ENCODE assay signal across 8 mouse cellular contexts in the genomic region with DNA sequence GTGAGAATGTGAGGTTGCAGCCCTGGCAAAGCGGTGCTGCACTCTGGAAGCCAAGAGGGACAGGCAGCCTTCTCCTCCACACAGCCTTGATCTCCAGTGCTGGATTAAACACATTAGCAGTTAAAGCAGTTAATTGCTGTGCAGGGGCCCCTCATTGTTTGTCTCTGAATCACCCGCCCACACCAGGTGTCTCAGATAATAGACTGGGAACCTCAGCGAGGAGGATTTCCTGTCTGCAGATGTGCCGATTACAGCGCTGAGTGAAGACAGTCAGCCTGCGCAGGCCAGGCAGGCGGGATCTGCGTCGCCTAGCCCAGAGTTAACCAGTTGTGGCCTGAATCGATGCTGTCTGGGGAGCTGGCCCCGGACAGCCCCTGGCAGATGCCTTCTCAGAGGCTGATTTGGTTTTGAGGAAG. TPM values are rescaled to one million over a fixed set of nuclear protein-coding genes. Genes with fewer than 3 reads are reported as not detected.
DNase-seq lines count a peak whose midpoint lies in the region; ATAC-seq and TF ChIP-seq lines count a peak whose summit lies in the region.

No protein-coding gene starts in this region.

- peak overlapping the region; percentile 29 for H3K27ac ChIP-seq in kidney, embryonic 16.5 days (ENCODE audit: low read length)
- H3K27ac ChIP-seq in heart, embryonic 11.5 days (ENCODE audit: low read depth, low read length), result 0 out of 2 replicates have a peak overlapping the region, but pooled peaks have one; percentile 15
- peak overlapping the region; percentile 15; the same call in 1 of the 2 replicates for H3K27ac ChIP-seq in limb, embryonic 10.5 days
- H3K27ac ChIP-seq in midbrain, embryonic 12.5 days (replicated peaks), result peak overlapping the region; percentile 67
- peak overlapping the region; percentile 93 for H3K27ac ChIP-seq in thymus, adult 2 months (ENCODE audit: control insufficient read depth, insufficient read depth, low read length)

- peak; percentile 64 for ATAC-seq in kidney, embryonic 16.5 days (ENCODE audit: low FRiP score, low TSS enrichment)
- peak; percentile 55 for ATAC-seq in heart, embryonic 11.5 days (replicated peaks; ENCODE audit: insufficient number of reproducible peaks, low FRiP score, low TSS enrichment)
- peak; percentile 78 for ATAC-seq in midbrain, embryonic 12.5 days (ENCODE audit: low FRiP score, low read depth)

- no peak for DNase-seq in kidney, postnatal 36 days
- DNase-seq in brain, embryonic 14.5 days (ENCODE audit: low read depth), result peak; percentile 74
- peak; percentile 57 for DNase-seq in limb, embryonic 10.5 days (ENCODE audit: low spot score)
- peak; percentile 81 for DNase-seq in thymus, adult 2 months
- no peak for DNase-seq in cerebellum, postnatal 4 days (ENCODE audit: low spot score in 2 of 2)

- no peaks in the 10 kb centered on the region for H3K9me3 ChIP-seq in kidney, embryonic 16.5 days (ENCODE audit: low read length)
- no peaks in the 10 kb centered on the region for H3K9me3 ChIP-seq in heart, embryonic 11.5 days (replicated peaks; ENCODE audit: control insufficient read depth, low read length)
- no peaks in the 10 kb centered on the region for H3K9me3 ChIP-seq in limb, embryonic 10.5 days (replicated peaks)
- H3K9me3 ChIP-seq in midbrain, embryonic 12.5 days, result no peaks in the 10 kb centered on the region

- H3K4me2 ChIP-seq in kidney, embryonic 16.5 days (replicated peaks; ENCODE audit: low read depth, low read length), result peak overlapping the region; percentile 33
- H3K4me2 ChIP-seq in heart, embryonic 11.5 days, result peak overlapping the region; percentile 58
- H3K4me2 ChIP-seq in midbrain, embryonic 12.5 days (replicated peaks), result peak overlapping the region; percentile 39

- no peaks in the 10 kb centered on the region; the same call in 1 of the 2 replicates for H3K27me3 ChIP-seq in kidney, embryonic 16.5 days (ENCODE audit: insufficient read depth, low read length)
- no peaks in the 10 kb centered on the region; the same call in 1 of the 2 replicates for H3K27me3 ChIP-seq in heart, embryonic 11.5 days (ENCODE audit: control insufficient read depth, insufficient read depth, low read length)
- peaks cover 21% of the 10 kb centered on the region for H3K27me3 ChIP-seq in limb, embryonic 10.5 days (ENCODE audit: low read depth, poor library complexity, severe bottlenecking)
- peaks cover 21% of the 10 kb centered on the region for H3K27me3 ChIP-seq in midbrain, embryonic 12.5 days
- no peaks in the 10 kb centered on the region for H3K27me3 ChIP-seq in thymus, adult 2 months (ENCODE audit: control insufficient read depth, insufficient read depth, low read length)

- H3K36me3 ChIP-seq in kidney, embryonic 16.5 days (ENCODE audit: insufficient read depth, low read length), result peaks cover 8% of the 10 kb centered on the region
- 0 out of 2 replicates have a peak, but pooled peaks cover 2% of the 10 kb centered on the region for H3K36me3 ChIP-seq in heart, embryonic 11.5 days (ENCODE audit: control insufficient read depth, insufficient read depth, low read length)
- H3K36me3 ChIP-seq in limb, embryonic 10.5 days, result peaks cover 27% of the 10 kb centered on the region
- peaks cover 8% of the 10 kb centered on the region; the same call in 1 of the 2 replicates for H3K36me3 ChIP-seq in midbrain, embryonic 12.5 days
- H3K36me3 ChIP-seq in thymus, adult 2 months (ENCODE audit: control insufficient read depth, insufficient read depth, low read length), result no peaks in the 10 kb centered on the region

- H3K4me3 ChIP-seq in kidney, embryonic 16.5 days (ENCODE audit: low read length), result no peak overlapping the region
- peak overlapping the region; percentile 16; the same call in 1 of the 2 replicates for H3K4me3 ChIP-seq in heart, embryonic 11.5 days (ENCODE audit: low read depth, low read length)
- no peak overlapping the region for H3K4me3 ChIP-seq in limb, embryonic 10.5 days
- no peak overlapping the region for H3K4me3 ChIP-seq in midbrain, embryonic 12.5 days
- H3K4me3 ChIP-seq in thymus, adult 2 months (ENCODE audit: control insufficient read depth, insufficient read depth, low read length), result peak overlapping the region; percentile 45

- H3K4me1 ChIP-seq in kidney, embryonic 16.5 days (ENCODE audit: insufficient read depth, low read length), result peaks cover 21% of the 10 kb centered on the region
- H3K4me1 ChIP-seq in heart, embryonic 11.5 days (ENCODE audit: control insufficient read depth, insufficient read depth, low read length), result peaks cover 20% of the 10 kb centered on the region
- peaks cover 33% of the 10 kb centered on the region for H3K4me1 ChIP-seq in limb, embryonic 10.5 days
- H3K4me1 ChIP-seq in midbrain, embryonic 12.5 days, result peaks cover 34% of the 10 kb centered on the region
- H3K4me1 ChIP-seq in thymus, adult 2 months (replicated peaks; ENCODE audit: control insufficient read depth, insufficient read depth, low read length), result peaks cover 79% of the 10 kb centered on the region

- peak; percentile 14; the same call in 1 of the 2 replicates for TF ChIP-seq POLR2A in brain, embryonic 14.5 days (IDR thresholded peaks at IDR 0.05; ENCODE audit: borderline replicate concordance, extremely low read depth, insufficient read depth, insufficient read length, poor library complexity, severe bottlenecking)
- TF ChIP-seq POLR2A in thymus, adult 2 months (IDR thresholded peaks at IDR 0.05; ENCODE audit: control insufficient read depth, extremely low read depth, insufficient read depth, low read length, poor library complexity), result peak; percentile 72

- WGBS in kidney, embryonic 16.5 days, result 6% methylated on average over 11 of the region's 11 CpGs
- WGBS in heart, embryonic 11.5 days (ENCODE audit: insufficient replicate concordance), result 4% methylated on average over 11 of the region's 11 CpGs
- WGBS in limb, embryonic 10.5 days, result 3% methylated on average over 11 of the region's 11 CpGs
- 1% methylated on average over 11 of the region's 11 CpGs for WGBS in midbrain, embryonic 12.5 days
- WGBS in thymus, adult 2 months, result 3% methylated on average over 11 of the region's 11 CpGs

- H3K9ac ChIP-seq in kidney, embryonic 16.5 days (replicated peaks; ENCODE audit: low read length), result 0 out of 2 replicates have a peak overlapping the region, but pooled peaks have one; percentile 11
- H3K9ac ChIP-seq in heart, embryonic 11.5 days (ENCODE audit: low read depth, low read length), result no peak overlapping the region
- peak overlapping the region; percentile 28 for H3K9ac ChIP-seq in midbrain, embryonic 12.5 days (replicated peaks)

- no peak for TF ChIP-seq CTCF in brain, embryonic 14.5 days (IDR thresholded peaks at IDR 0.05; ENCODE audit: borderline replicate concordance, extremely low read depth, insufficient read depth, insufficient read length)
- TF ChIP-seq CTCF in thymus, adult 2 months (IDR thresholded peaks at IDR 0.05; ENCODE audit: borderline replicate concordance, control insufficient read depth, extremely low read depth, insufficient read depth, low read length, poor library complexity), result no peak

RNA-seq across cellular contexts. Expression of a gene that starts 33.3 kb away (rescaled TPM):
- 119 and 127 TPM in 2 replicates for polyA plus RNA-seq in kidney, embryonic 16.5 days (2015; fragmentation: Nextera tagmentation; extraction: Ambion mirVana)
- 72.8 and 73.8 TPM in 2 replicates for polyA plus RNA-seq in brain, embryonic 14.5 days (2012; rRNA removed)
- polyA plus RNA-seq in heart, embryonic 11.5 days (2014; fragmentation: Nextera tagmentation; extraction: Ambion mirVana), result 90.1 and 96.5 TPM in 2 replicates
- 54.7 and 61.1 TPM in 2 replicates for polyA plus RNA-seq in limb, embryonic 10.5 days (2016; fragmentation: Nextera tagmentation; extraction: Ambion mirVana)
- polyA plus RNA-seq in midbrain, embryonic 12.5 days (2016; fragmentation: Nextera tagmentation; extraction: Ambion mirVana), result 54.9 and 60.1 TPM in 2 replicates
- polyA plus RNA-seq in thymus, adult 2 months (2012; rRNA removed), result 104 and 108 TPM in 2 replicates

RNA-seq across cellular contexts. Expression of a gene that starts 33.8 kb away (rescaled TPM):
- 33.7 and 35.2 TPM in 2 replicates for polyA plus RNA-seq in kidney, embryonic 16.5 days (2015; fragmentation: Nextera tagmentation; extraction: Ambion mirVana)
- polyA plus RNA-seq in brain, embryonic 14.5 days (2012; rRNA removed), result 18.5 and 19.5 TPM in 2 replicates
- polyA plus RNA-seq in heart, embryonic 11.5 days (2014; fragmentation: Nextera tagmentation; extraction: Ambion mirVana), result 32.6 and 32.8 TPM in 2 replicates
- 29.6 and 32.2 TPM in 2 replicates for polyA plus RNA-seq in limb, embryonic 10.5 days (2016; fragmentation: Nextera tagmentation; extraction: Ambion mirVana)
- polyA plus RNA-seq in midbrain, embryonic 12.5 days (2016; fragmentation: Nextera tagmentation; extraction: Ambion mirVana), result 22.5 and 23.8 TPM in 2 replicates
- 10.6 and 10.7 TPM in 2 replicates for polyA plus RNA-seq in thymus, adult 2 months (2012; rRNA removed)

RNA-seq across cellular contexts. Expression of a gene that starts 38.5 kb away (rescaled TPM):
- polyA plus RNA-seq in kidney, embryonic 16.5 days (2015; fragmentation: Nextera tagmentation; extraction: Ambion mirVana), result 19.1 and 19.7 TPM in 2 replicates
- 12.4 and 15.4 TPM in 2 replicates for polyA plus RNA-seq in brain, embryonic 14.5 days (2012; rRNA removed)
- polyA plus RNA-seq in heart, embryonic 11.5 days (2014; fragmentation: Nextera tagmentation; extraction: Ambion mirVana), result 6.5 and 6.9 TPM in 2 replicates
- polyA plus RNA-seq in limb, embryonic 10.5 days (2016; fragmentation: Nextera tagmentation; extraction: Ambion mirVana), result 15.3 and 18.4 TPM in 2 replicates
- polyA plus RNA-seq in midbrain, embryonic 12.5 days (2016; fragmentation: Nextera tagmentation; extraction: Ambion mirVana), result 11.0 and 11.2 TPM in 2 replicates
- polyA plus RNA-seq in thymus, adult 2 months (2012; rRNA removed), result 38.7 and 48.9 TPM in 2 replicates

RNA-seq across cellular contexts. Expression of a gene that starts 38.7 kb away (rescaled TPM):
- 3.3 and 4.3 TPM in 2 replicates for polyA plus RNA-seq in kidney, embryonic 16.5 days (2015; fragmentation: Nextera tagmentation; extraction: Ambion mirVana)
- polyA plus RNA-seq in brain, embryonic 14.5 days (2012; rRNA removed), result 13.1 and 14.5 TPM in 2 replicates
- polyA plus RNA-seq in heart, embryonic 11.5 days (2014; fragmentation: Nextera tagmentation; extraction: Ambion mirVana), result 0.87 and 1.6 TPM in 2 replicates
- 2.5 and 2.8 TPM in 2 replicates for polyA plus RNA-seq in limb, embryonic 10.5 days (2016; fragmentation: Nextera tagmentation; extraction: Ambion mirVana)
- 2.1 TPM in 2 replicates for polyA plus RNA-seq in midbrain, embryonic 12.5 days (2016; fragmentation: Nextera tagmentation; extraction: Ambion mirVana)
- polyA plus RNA-seq in thymus, adult 2 months (2012; rRNA removed), result 47.0 and 63.6 TPM in 2 replicates

Comparison
In these comparisons a context has a peak if more than half of its experiments do, and no peak if none do; other contexts are left out.
1. H3K27ac ChIP-seq: peak in every context shown above with its lines; median percentile 93 in thymus, adult 2 months; 67 in midbrain, embryonic 12.5 days; 29 in kidney, embryonic 16.5 days; 15 in heart, embryonic 11.5 days; 15 in limb, embryonic 10.5 days.
2. H3K4me3 ChIP-seq: peak in heart, embryonic 11.5 days (single experiment) and thymus, adult 2 months (single experiment); none in kidney, embryonic 16.5 days (single experiment), limb, embryonic 10.5 days (single experiment) and midbrain, embryonic 12.5 days (single experiment).
3. DNase-seq: peak in brain, embryonic 14.5 days (single experiment), limb, embryonic 10.5 days (single experiment) and thymus, adult 2 months (single experiment); none in kidney, postnatal 36 days (0 of 2) and cerebellum, postnatal 4 days (0 of 2).
4. Peak in every context shown above with its lines, with median percentiles within 50 percentile points of each other: ATAC-seq and H3K4me2 ChIP-seq.